Mouse (Mus musculus): ENCODE measurements around the gene Spef2. TPM values are rescaled to one million over a fixed set of nuclear protein-coding genes. Genes with fewer than 3 reads are reported as not detected.
A peak's percentile ranks its signal among the peaks of the same experiment; 100 is the strongest.
"Not testable (repeated sequence)": the region's sequence is repeated elsewhere in the genome, so short reads cannot be mapped to it uniquely, and the experiment has no call there.

The Spef2 gene
- polyA plus RNA-seq (2016; fragmentation: Nextera tagmentation; extraction: Ambion mirVana): 0.27 and 0.85 TPM in 2 replicates

DNA sequence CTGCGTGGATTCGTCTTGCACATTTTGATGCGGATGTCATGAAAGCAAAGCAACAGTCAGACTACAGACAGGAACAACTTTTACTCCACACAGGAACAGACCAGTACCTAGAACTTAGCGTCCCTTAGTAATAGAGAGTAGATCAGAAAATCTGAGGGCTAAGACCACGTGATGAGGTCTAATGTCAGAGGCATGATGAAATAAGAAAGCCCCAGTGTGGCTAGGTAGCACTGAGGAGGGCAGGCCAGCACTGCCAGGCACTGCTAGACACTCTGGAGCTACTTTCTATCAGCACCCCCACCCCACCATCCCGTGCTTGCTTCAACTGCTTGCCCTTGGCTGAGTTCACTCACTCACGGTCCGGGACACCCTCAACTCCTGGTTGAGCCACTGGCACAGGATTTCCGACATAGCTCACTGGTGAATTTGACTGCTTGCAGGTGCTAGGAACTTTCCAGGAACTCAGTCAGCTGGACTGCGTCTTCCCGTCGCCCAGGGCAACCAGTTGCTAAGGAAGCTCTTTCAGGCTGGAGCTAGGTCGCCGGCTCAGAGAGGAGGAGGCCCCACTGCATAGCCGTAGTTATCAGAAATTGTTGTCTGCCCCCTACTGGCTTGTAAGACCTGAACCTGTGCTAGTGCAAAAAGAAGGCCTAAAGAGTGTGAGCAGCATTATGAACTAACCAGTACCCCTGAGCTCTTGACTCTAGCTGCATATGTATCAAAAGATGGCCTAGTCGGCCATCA lies at the start of gene Spef2:
Gene Spef2 (minus strand): TSS at position 510 of the 744 bp plus-strand sequence.
- H3K4me1 ChIP-seq: no peaks in the 10 kb centered on the region
- 28% methylated on average over 16 of the region's 16 CpGs for WGBS
- peak; percentile 96 for ATAC-seq (ENCODE audit: low FRiP score, low read depth)
- no peak within 1 kb of the TSS for H3K9ac ChIP-seq (replicated peaks)
- H3K27ac ChIP-seq (replicated peaks): no peak within 1 kb of the TSS
- no peaks in the 10 kb centered on the region for H3K36me3 ChIP-seq
- H3K4me3 ChIP-seq: peak within 1 kb of the TSS; percentile 27
- H3K9me3 ChIP-seq: no peaks in the 10 kb centered on the region
- peak within 1 kb of the TSS; percentile 42 for H3K4me2 ChIP-seq (replicated peaks)
- H3K27me3 ChIP-seq: no peaks in the 10 kb centered on the region

DNA sequence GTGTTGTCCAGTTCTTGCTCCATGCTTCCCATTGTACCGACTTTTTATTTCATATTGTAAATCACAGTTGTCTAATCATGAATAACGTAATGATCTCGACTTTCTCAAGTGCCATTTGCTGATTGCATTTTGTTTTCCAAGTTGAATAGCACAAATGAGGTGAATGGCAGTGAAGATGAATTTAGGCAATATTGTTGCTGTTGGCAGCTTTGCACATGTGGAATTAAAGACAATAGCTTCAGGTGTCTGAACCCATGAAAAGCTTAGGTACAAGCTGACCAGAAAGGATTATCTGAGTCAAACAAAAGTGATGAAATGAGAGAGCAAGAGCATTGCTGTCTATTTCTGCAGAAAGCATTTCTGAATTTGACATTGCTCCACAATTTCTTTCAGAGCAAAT lies 45.5 kb upstream of the Spef2 start:
- ATAC-seq (ENCODE audit: low FRiP score, low read depth): no peak
- Histone ChIP-seq H3K4me3 (no peak overlapping the region), H3K9ac (replicated peaks) (no peak overlapping the region), H3K27ac (replicated peaks) (no peak overlapping the region), H3K9me3 (no peaks in the 10 kb centered on the region), H3K4me1 (no peaks in the 10 kb centered on the region), H3K4me2 (replicated peaks) (no peak overlapping the region), H3K27me3 (no peaks in the 10 kb centered on the region), H3K36me3 (no peaks in the 10 kb centered on the region)
- WGBS: 85% methylated on average over 3 of the region's 3 CpGs

DNA sequence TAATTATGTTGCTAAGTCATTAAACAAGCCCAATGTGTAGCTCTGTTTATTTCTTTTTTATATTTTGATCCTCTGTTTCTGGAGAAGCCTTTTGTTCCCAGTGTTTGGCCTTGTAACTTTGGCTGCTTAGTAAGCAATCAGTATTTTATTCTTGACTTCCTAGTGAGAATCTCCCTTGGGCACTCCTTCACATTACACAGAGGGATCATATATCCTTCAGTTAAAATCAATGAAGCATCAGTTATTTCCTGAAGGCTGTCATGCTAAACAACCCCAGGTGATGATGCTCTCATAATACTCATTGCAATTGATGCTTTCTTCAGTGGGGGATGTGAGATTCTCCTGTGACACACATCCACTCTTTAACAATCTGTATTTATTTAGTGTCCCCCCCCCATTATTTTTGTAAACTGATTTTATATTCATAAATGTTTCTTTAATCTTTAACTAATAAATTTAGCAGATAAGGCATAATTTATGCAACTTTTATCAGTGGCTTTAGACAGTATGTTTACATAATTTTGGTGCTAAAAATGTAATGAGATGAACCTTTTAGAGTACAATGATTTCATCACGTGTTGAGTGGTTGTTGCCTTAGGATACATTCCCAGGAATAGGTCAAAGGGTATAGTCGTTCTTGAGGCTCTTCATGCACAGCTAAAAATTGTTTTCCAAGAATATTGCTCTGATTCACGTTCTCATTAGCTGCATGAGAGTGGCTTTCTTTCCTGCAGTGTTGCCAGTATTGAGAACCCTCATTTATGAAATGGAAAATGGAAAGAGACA lies 39.8 kb upstream of the Spef2 start:
- 70% methylated on average over 3 of the region's 3 CpGs for WGBS
- no peaks in the 10 kb centered on the region for H3K27me3 ChIP-seq
- no peak for ATAC-seq (ENCODE audit: low FRiP score, low read depth)
- no peak overlapping the region for H3K4me3 ChIP-seq
- no peak overlapping the region for H3K4me2 ChIP-seq (replicated peaks)
- no peak overlapping the region for H3K9ac ChIP-seq (replicated peaks)
- no peaks in the 10 kb centered on the region for H3K9me3 ChIP-seq
- no peaks in the 10 kb centered on the region for H3K36me3 ChIP-seq
- H3K4me1 ChIP-seq: no peaks in the 10 kb centered on the region
- no peak overlapping the region for H3K27ac ChIP-seq (replicated peaks)

DNA sequence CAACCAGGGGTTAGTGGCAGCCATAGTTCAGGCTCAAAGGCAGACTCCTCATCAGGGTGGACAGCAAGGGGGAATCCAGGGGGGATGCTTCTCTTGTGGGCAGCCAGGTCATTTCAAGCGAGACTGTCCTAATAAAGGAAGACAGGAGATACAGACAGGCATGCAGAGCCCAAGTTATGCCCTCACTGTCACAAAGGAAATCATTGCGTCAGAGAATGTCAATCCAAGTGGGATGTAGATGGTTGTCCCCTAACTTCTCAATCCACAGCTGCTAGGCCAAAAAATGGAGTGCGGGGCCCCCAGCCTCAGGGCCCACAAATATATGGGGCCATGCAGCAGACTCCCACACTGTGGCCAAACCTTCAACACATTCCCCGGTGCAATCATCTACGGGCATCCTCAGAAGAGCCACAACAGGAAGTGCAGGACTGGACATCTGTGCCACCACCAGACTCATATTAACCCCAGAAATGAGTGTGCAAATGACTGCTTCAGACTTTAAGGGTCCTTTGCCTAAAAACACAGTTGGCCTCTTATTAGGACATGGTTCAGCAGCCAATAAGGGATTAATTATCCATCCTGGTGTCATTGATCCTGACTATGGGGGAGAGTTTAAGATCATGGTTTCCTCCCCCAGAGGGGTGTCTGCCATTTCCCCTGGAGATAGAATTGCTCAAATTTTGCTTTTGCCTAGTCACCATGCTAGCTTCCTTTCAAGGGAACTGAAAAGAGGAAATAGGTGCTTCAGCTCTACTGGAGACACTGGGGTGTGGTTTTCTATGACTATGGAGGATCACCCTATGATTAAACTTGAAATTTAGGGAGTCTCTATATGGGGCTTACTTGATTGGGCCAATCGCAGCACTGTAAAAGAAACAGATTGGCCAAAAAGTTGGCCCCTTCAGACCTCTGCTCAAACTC lies 25.8 kb upstream of the Spef2 start:
- H3K27me3 ChIP-seq; H3K27ac ChIP-seq (replicated peaks); H3K4me1 ChIP-seq; H3K9ac ChIP-seq (replicated peaks); H3K4me3 ChIP-seq; H3K36me3 ChIP-seq; ATAC-seq (ENCODE audit: low FRiP score, low read depth); H3K9me3 ChIP-seq; H3K4me2 ChIP-seq (replicated peaks): not testable (repeated sequence)
- 94% methylated on average over 6 of the region's 6 CpGs for WGBS

DNA sequence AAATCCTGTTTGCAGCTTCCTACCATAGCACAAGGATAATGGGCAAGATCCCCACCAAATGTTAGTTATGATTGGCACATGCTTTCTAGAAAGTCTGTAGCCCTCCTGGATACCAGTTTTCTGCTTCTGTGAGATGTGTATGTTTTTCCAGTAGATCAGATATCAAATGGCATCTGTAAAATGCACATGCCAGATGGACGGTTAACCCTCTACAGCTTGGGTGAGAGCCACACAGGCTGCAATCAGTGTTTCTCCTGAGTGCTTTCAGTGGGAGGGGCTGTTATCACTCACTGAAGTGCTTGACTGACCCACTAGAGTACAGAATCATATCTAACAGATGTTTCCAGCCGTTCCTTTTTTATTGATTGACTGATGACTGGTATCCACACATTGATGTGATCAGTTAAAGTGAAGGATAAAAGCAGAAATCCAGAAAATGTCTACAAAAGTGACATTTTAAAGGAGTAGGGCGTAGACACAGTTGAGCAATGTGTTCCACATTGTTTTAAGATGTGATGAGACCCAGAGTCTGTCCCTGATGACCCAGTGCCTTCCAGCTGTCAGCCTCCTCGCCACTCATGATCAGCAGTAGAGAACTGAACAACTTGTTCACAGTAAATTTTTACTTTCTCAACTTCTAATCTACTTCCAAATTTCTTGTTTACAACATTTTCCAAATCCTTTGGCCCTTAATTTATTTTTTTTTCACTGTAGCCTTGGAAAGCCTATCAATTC lies 19.7 kb upstream of the Spef2 start:
- H3K9ac ChIP-seq (replicated peaks): no peak overlapping the region
- WGBS: 75% methylated on average over 4 of the region's 4 CpGs
- no peaks in the 10 kb centered on the region for H3K9me3 ChIP-seq

DNA sequence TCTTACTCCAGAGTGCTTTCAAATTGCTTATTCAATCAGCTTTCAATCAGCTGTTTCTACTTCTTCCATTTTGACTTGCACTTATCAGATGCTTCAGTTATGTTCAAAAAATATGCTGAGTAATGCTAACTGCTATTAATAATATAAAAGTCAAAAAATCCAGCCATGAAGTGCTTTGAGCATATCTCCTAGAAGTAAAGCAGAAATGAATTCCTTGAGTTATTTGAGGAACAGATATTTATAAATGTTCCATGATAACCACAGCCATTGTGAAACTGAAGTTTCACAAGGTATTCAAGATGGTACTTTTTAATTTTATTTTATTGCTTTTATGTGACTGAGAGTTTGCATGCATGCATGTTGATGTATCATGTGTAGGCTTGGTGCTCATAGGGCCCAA lies 18.4 kb upstream of the Spef2 start:
- Histone ChIP-seq H3K9ac (replicated peaks) (no peak overlapping the region), H3K27ac (replicated peaks) (no peak overlapping the region), H3K4me1 (no peaks in the 10 kb centered on the region), H3K4me2 (replicated peaks) (no peak overlapping the region), H3K9me3 (no peaks in the 10 kb centered on the region), H3K27me3 (no peaks in the 10 kb centered on the region), H3K36me3 (no peaks in the 10 kb centered on the region), H3K4me3 (no peak overlapping the region)
- ATAC-seq (ENCODE audit: low FRiP score, low read depth): no peak

More for the DNA sequence above, 19.7 kb upstream of the Spef2 start:
- H3K4me1 ChIP-seq: no peaks in the 10 kb centered on the region
- no peaks in the 10 kb centered on the region for H3K36me3 ChIP-seq
- no peak overlapping the region for H3K27ac ChIP-seq (replicated peaks)
- ATAC-seq (ENCODE audit: low FRiP score, low read depth): no peak
- H3K4me2 ChIP-seq (replicated peaks): no peak overlapping the region
- no peaks in the 10 kb centered on the region for H3K27me3 ChIP-seq
- H3K4me3 ChIP-seq: no peak overlapping the region

DNA sequence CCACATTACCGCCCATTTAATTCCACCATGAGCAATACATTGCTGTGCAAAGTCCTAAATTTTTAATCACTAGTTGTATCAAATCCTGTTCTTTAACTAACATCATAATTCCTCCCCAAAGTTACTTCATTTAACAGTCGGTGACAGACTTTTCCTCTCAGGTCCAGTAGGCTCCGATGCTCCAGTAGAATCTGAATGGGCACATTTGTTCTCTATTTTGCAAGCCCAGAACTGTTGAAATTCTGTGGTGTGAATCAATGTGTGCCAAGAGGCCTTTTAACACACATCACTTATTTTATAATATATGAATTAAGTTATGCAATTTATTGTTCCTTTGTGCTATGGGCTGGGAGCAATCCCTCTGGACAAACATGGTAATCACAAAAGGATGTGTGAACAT lies 2.3 kb upstream of the Spef2 start:
- no peaks in the 10 kb centered on the region for H3K27me3 ChIP-seq
- H3K4me2 ChIP-seq (replicated peaks): no peak overlapping the region
- WGBS: 90% methylated on average over 3 of the region's 3 CpGs
- no peak overlapping the region for H3K27ac ChIP-seq (replicated peaks)
- no peak overlapping the region for H3K9ac ChIP-seq (replicated peaks)
- no peaks in the 10 kb centered on the region for H3K36me3 ChIP-seq
- no peaks in the 10 kb centered on the region for H3K9me3 ChIP-seq
- ATAC-seq (ENCODE audit: low FRiP score, low read depth): no peak
- no peaks in the 10 kb centered on the region for H3K4me1 ChIP-seq
- H3K4me3 ChIP-seq: no peak overlapping the region

DNA sequence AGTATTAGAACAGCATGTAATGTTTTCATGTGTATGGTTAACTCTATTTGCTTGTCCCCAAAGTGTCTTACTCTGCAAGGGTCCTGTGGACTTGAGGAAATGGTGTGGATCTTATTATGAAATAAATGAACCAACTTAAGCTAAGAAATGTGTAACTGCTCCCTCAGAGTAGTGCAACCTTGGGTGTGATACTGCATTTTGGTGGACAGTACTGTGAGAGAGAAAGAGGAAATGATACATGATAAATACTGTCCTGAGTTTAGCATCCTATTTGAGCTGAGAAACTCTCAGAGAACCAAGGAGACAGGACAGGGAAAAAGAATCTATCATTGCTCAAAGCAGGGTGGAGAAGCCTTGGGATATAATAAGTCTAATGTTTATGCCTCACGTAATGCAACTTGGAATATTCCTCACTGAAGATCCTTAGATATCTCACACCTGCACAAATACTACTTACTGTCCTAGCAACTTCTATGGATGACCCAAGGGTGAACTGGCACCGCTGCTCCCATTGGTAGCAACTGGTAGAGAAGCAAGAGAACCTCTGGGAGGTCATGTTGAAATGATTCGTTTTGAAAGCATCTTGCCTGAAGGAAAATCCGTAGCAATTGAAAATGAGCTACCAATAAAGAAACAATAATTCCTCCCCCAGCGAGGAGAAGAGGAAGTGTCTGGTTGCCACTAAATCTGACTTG lies 1.1 kb downstream of the Spef2 start:
- Histone ChIP-seq H3K9me3 (no peaks in the 10 kb centered on the region), H3K9ac (replicated peaks) (no peak overlapping the region), H3K4me2 (replicated peaks) (no peak overlapping the region), H3K4me1 (no peaks in the 10 kb centered on the region), H3K27ac (replicated peaks) (no peak overlapping the region), H3K27me3 (no peaks in the 10 kb centered on the region), H3K36me3 (no peaks in the 10 kb centered on the region), H3K4me3 (no peak overlapping the region)
- no peak for ATAC-seq (ENCODE audit: low FRiP score, low read depth)
- WGBS: 79% methylated on average over 5 of the region's 5 CpGs

DNA sequence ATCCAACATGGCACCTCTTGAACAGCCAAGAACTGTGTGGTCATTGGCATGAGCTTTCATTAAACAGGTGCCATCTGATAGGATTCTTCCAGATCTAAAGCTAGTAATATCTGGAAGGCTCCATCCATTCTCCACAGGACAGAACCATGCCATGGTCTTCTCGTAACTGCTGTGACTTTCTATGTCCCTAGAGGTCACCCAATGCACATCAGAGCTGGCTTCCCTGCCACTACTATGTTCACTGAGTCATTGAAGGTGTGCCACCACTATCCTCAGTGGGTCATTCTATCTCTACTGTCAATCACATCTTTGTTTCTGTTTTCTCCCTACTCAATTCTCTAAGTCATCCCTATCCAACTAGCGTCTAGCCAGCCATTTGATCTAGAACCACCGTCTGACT lies 6.5 kb downstream of the Spef2 start:
- Histone ChIP-seq H3K4me2 (replicated peaks) (no peak overlapping the region), H3K9me3 (no peaks in the 10 kb centered on the region), H3K4me1 (no peaks in the 10 kb centered on the region), H3K36me3 (no peaks in the 10 kb centered on the region), H3K27ac (replicated peaks) (no peak overlapping the region), H3K4me3 (no peak overlapping the region), H3K9ac (replicated peaks) (no peak overlapping the region), H3K27me3 (no peaks in the 10 kb centered on the region)
- 89% methylated on average over 3 of the region's 3 CpGs for WGBS
- ATAC-seq (ENCODE audit: low FRiP score, low read depth): no peak

DNA sequence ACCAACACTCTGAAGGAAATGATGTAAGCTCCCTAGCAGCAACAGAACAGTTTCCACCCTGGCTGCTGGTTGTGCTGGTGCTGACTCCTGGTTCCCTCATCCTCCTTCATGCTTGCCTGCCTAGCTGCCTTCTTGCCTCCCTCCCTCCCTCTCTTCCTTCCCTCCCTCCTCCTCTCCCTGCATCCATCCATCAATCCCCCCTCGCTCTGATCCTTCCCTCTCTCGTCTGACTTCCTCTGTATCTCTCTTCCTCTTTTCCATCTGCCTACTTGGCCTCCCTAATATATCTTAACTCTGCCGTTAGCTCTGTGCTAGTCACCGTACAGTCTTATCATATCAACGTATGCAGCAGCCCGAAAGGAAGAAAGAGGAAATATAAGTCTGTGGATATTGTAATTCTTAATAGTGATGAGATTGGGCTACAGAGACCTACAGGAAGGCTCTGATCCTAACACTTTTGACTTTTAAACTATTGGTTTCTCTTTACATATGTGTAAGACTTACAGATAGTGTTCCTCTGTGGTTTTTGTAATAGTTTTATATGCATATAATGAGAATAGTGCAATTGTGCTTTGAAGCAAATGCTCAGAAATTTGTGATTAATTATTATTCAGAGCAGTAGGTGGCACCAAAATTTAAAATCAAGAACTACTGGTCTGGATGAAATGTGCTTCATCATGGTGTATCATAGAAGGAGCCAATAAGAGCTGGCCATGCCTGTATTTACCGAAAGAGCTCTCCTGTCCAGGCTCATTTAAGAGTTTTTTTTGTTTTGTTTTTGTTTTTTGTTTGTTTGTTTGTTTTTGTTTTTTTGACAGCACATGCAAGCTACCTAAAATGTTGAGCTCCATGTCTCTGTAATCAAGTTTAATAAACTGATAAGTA lies 33.9 kb downstream of the Spef2 start:
- Histone ChIP-seq H3K36me3 (no peaks in the 10 kb centered on the region), H3K27ac (replicated peaks) (no peak overlapping the region), H3K9me3 (no peaks in the 10 kb centered on the region), H3K9ac (replicated peaks) (no peak overlapping the region), H3K4me3 (no peak overlapping the region), H3K4me2 (replicated peaks) (no peak overlapping the region), H3K27me3 (no peaks in the 10 kb centered on the region), H3K4me1 (no peaks in the 10 kb centered on the region)
- WGBS: 87% methylated on average over 7 of the region's 7 CpGs
- ATAC-seq (ENCODE audit: low FRiP score, low read depth): no peak
